Mouse (Mus musculus): ENCODE measurements around the gene Srbd1. TPM values are rescaled to one million over a fixed set of nuclear protein-coding genes. Genes with fewer than 3 reads are reported as not detected.

The Srbd1 gene
- total and polyA plus RNA-seq, 2 experiments from 2014 or later = 7.4 to 12.1 TPM

DNA sequence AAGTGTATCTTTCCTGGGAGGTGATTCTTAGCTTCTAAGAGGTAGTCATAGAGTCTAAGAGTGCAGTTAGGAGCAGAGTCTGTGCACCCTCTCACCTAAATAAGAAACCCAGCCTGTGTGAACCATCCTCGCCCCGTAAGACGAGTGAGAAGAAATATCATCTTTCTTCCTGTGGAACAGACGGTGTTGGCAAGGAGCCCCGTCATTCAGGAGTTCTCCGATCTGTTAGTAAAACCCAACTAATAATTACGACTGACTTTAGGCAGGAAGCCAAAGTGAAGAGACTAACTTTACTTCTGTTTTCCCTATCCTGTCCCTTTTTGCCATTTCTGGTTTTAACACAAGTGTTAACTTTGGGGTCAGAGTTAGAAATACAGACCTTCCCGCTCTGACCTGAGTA lies 166.1 kb downstream of the Srbd1 start:
- TF ChIP-seq CTCF (IDR thresholded peaks at IDR 0.05; ENCODE audit: low read depth) = no peak
- Histone ChIP-seq H3K27me3 (ENCODE audit: insufficient read depth, low read length) (no peaks in the 10 kb centered on the region), H3K4me3 (ENCODE audit: low read length) (no peak overlapping the region), H3K27ac (no peak overlapping the region), H3K4me2 (ENCODE audit: low read depth, low read length) (no peak overlapping the region), H3K9ac (replicated peaks; ENCODE audit: low read length) (no peak overlapping the region), H3K4me1 (ENCODE audit: insufficient read depth, low read length) (no peaks in the 10 kb centered on the region), H3K36me3 (ENCODE audit: insufficient read depth, low read length) (no peaks in the 10 kb centered on the region), H3K9me3 (ENCODE audit: low read length) (no peaks in the 10 kb centered on the region)
- WGBS = 68% methylated on average over 8 of the region's 8 CpGs
- DNase-seq (ENCODE audit: low spot score) (no peak), ATAC-seq (no peak)

DNA sequence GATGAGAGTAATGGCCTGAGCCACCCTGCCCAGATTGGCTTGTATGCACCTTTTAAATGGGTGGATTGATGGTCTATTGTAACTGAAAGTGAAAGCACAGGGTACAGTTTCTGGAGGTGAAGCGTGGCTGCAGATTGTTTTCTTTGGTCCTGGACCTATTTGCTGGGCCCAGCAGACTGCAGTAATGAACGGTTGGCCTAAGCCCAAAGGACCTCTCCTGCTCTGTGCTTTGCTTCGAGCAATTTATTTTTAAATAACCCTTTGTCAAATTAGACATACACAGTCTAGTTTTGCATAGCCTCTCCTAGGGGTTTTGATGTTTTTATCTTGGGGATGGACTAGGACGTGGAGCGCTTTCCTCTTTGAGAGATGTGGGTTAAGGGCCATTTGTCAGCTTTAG lies 169.9 kb downstream of the Srbd1 start:
- Histone ChIP-seq H3K9me3 (ENCODE audit: low read length) (no peaks in the 10 kb centered on the region), H3K4me1 (ENCODE audit: insufficient read depth, low read length) (no peaks in the 10 kb centered on the region), H3K4me3 (ENCODE audit: low read length) (no peak overlapping the region), H3K36me3 (ENCODE audit: insufficient read depth, low read length) (no peaks in the 10 kb centered on the region), H3K9ac (replicated peaks; ENCODE audit: low read length) (no peak overlapping the region), H3K27ac (no peak overlapping the region), H3K4me2 (ENCODE audit: low read depth, low read length) (peak overlapping the region; percentile 10; the same call in 1 of the 2 replicates), H3K27me3 (ENCODE audit: insufficient read depth, low read length) (no peaks in the 10 kb centered on the region)
- no peak for TF ChIP-seq CTCF (IDR thresholded peaks at IDR 0.05; ENCODE audit: low read depth)
- ATAC-seq (no peak), DNase-seq (ENCODE audit: low spot score) (no peak)
- 53% methylated on average over 5 of the region's 5 CpGs for whole genome bisulfite sequencing

DNA sequence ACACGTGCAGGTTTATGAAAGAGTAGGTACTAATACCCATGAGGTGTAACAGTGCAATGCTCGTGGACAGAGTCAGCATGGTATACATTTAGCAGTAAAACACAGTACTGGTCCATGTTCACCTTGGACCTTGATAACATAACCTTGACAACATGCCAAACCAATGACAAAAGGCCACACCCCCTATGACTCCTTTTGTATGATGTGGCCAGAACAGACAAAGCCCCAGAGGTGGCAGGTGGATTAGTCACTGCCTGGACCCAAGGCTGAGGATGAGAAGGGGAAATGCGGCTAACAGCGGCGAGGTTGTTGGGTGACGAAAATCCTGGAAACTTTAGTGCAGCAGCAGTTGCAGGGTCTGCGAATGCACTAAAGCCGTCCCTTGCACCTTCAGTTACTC lies 170.4 kb downstream of the Srbd1 start:
- WGBS = 89% methylated on average over 8 of the region's 8 CpGs
- H3K36me3 ChIP-seq (ENCODE audit: insufficient read depth, low read length) = no peaks in the 10 kb centered on the region

DNA sequence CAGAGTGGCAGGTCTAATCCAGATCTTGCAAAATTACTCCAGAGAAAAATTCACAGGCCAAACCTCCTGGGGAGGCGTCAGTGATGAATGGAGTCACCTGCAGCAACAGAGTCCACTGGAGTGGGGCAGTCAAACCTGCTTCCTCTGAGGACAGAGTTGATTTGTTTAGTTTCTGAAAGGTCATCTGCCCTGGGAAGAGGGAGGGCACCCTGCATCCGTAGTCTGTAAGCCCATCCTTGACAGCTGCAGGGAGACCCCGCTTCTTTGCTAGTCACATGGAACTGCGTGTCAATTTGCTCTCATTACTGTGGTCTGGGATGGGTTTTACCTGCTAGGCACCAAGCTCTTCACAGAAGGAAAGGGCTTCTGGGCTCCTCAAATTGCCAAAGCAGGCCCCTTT lies 173.9 kb downstream of the Srbd1 start:
- Histone ChIP-seq H3K9ac (replicated peaks; ENCODE audit: low read length) (no peak overlapping the region), H3K4me3 (ENCODE audit: low read length) (no peak overlapping the region), H3K27ac (no peak overlapping the region), H3K9me3 (ENCODE audit: low read length) (no peaks in the 10 kb centered on the region), H3K36me3 (ENCODE audit: insufficient read depth, low read length) (no peaks in the 10 kb centered on the region), H3K4me2 (ENCODE audit: low read depth, low read length) (no peak overlapping the region), H3K27me3 (ENCODE audit: insufficient read depth, low read length) (no peaks in the 10 kb centered on the region), H3K4me1 (ENCODE audit: insufficient read depth, low read length) (no peaks in the 10 kb centered on the region)
- ATAC-seq (no peak), DNase-seq (ENCODE audit: low spot score) (no peak)
- 41% methylated on average over 4 of the region's 4 CpGs for WGBS
- TF ChIP-seq CTCF (IDR thresholded peaks at IDR 0.05; ENCODE audit: low read depth) = no peak

More for the DNA sequence above, 170.4 kb downstream of the Srbd1 start:
- no peak for DNase-seq (ENCODE audit: low spot score)
- H3K4me2 ChIP-seq (ENCODE audit: low read depth, low read length) = no peak overlapping the region
- H3K27ac ChIP-seq = no peak overlapping the region
- H3K27me3 ChIP-seq (ENCODE audit: insufficient read depth, low read length) = no peaks in the 10 kb centered on the region
- no peak for ATAC-seq
- TF ChIP-seq CTCF (IDR thresholded peaks at IDR 0.05; ENCODE audit: low read depth) = no peak
- H3K9me3 ChIP-seq (ENCODE audit: low read length) = no peaks in the 10 kb centered on the region
- no peak overlapping the region for H3K9ac ChIP-seq (replicated peaks; ENCODE audit: low read length)
- H3K4me3 ChIP-seq (ENCODE audit: low read length) = no peak overlapping the region
- no peaks in the 10 kb centered on the region for H3K4me1 ChIP-seq (ENCODE audit: insufficient read depth, low read length)

DNA sequence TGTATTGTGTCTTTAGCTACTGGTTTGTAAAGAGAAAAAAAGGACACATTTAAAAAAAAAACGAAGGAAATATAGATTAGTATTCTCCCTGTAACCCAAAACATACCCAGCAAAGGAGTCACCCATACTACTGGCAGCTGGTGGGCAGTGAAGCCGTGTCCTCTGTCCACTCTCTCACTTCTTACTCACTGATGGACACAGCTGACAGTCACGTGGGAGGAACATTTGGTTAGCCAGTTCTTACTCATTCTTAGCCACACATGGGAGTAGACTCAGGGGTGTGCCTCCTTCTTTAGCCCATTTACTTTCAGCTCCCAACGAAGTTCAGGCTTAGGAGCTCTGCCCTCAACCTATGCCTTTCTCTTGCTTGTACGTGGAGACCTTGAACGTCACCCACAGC lies 183.3 kb downstream of the Srbd1 start:
- H3K4me3 ChIP-seq (ENCODE audit: low read length) = no peak overlapping the region
- H3K9ac ChIP-seq (replicated peaks; ENCODE audit: low read length) = no peak overlapping the region
- no peaks in the 10 kb centered on the region for H3K27me3 ChIP-seq (ENCODE audit: insufficient read depth, low read length)
- 63% methylated on average over 6 of the region's 6 CpGs for WGBS
- ATAC-seq = no peak
- no peaks in the 10 kb centered on the region for H3K9me3 ChIP-seq (ENCODE audit: low read length)
- TF ChIP-seq CTCF (IDR thresholded peaks at IDR 0.05; ENCODE audit: low read depth) = no peak
- no peak overlapping the region for H3K27ac ChIP-seq
- no peak overlapping the region for H3K4me2 ChIP-seq (ENCODE audit: low read depth, low read length)
- DNase-seq (ENCODE audit: low spot score) = no peak
- H3K4me1 ChIP-seq (ENCODE audit: insufficient read depth, low read length) = no peaks in the 10 kb centered on the region
- no peaks in the 10 kb centered on the region for H3K36me3 ChIP-seq (ENCODE audit: insufficient read depth, low read length)

DNA sequence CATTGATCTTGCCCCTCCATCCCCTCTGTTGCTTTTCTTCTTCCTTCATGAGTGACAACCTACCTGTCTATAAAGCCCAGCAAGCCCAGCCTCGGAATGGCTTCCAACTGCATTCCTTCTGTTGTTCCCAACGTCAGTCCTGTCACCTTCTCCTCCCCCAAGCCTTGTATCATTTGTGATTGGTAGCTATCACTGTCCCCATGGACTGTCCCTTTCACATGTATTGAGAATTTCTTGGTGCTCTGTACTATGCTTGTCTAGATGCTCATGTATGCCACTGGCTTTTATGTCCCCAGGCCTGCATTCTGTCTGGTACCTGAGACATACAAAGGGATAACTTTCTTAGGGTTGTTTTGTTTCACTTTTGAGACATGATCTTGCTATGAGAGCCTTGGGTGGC lies 193.2 kb downstream of the Srbd1 start:
- no peak for TF ChIP-seq CTCF (IDR thresholded peaks at IDR 0.05; ENCODE audit: low read depth)
- Histone ChIP-seq H3K4me1 (ENCODE audit: insufficient read depth, low read length) (no peaks in the 10 kb centered on the region), H3K9me3 (ENCODE audit: low read length) (no peaks in the 10 kb centered on the region), H3K9ac (replicated peaks; ENCODE audit: low read length) (no peak overlapping the region), H3K27me3 (ENCODE audit: insufficient read depth, low read length) (no peaks in the 10 kb centered on the region), H3K4me3 (ENCODE audit: low read length) (no peak overlapping the region), H3K36me3 (ENCODE audit: insufficient read depth, low read length) (no peaks in the 10 kb centered on the region), H3K4me2 (ENCODE audit: low read depth, low read length) (no peak overlapping the region), H3K27ac (no peak overlapping the region)
- DNase-seq (ENCODE audit: low spot score) = no peak
- no peak for ATAC-seq
- 63% methylated on average over 2 of the region's 2 CpGs for WGBS

DNA sequence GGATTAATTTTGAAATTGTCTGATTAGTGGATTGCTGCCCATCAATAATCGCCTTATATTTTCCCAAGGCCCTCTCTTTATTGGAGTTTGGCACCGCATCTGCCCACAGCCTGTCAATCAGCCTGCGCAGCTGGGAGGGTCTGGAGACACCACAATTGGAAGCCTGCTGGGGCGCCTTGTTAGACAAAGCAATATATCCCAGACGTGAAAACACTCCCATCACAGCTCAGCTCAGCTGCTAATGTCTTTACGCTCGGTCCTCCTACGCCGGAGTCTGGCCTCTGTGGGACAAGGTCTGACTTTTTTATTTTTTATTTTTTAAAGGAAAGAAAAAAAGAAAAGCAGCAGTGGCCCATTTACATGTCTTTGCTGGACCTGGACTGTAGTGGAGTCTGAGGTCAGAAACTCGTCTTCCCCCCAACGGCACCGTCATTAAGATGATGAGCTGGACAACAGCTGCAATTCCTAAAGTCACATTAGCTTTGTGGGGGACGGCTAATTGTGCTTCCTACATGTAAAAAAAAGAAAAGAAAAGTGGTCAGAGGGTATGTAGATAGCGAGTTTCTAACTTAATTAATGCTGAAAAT lies 195.0 kb downstream of the Srbd1 start:
- no peaks in the 10 kb centered on the region for H3K4me1 ChIP-seq (ENCODE audit: insufficient read depth, low read length)
- no peak overlapping the region for H3K4me3 ChIP-seq (ENCODE audit: low read length)
- 0 out of 2 replicates have a peak overlapping the region, but pooled peaks have one; percentile 18 for H3K4me2 ChIP-seq (ENCODE audit: low read depth, low read length)
- no peaks in the 10 kb centered on the region for H3K27me3 ChIP-seq (ENCODE audit: insufficient read depth, low read length)
- 18% methylated on average over 14 of the region's 14 CpGs for WGBS
- peak; percentile 51 for DNase-seq (ENCODE audit: low spot score)
- H3K9ac ChIP-seq (replicated peaks; ENCODE audit: low read length) = no peak overlapping the region
- ATAC-seq = peak; percentile 32; the same call in 1 of the 2 replicates
- no peak for TF ChIP-seq CTCF (IDR thresholded peaks at IDR 0.05; ENCODE audit: low read depth)
- no peaks in the 10 kb centered on the region for H3K9me3 ChIP-seq (ENCODE audit: low read length)
- no peak overlapping the region for H3K27ac ChIP-seq
- H3K36me3 ChIP-seq (ENCODE audit: insufficient read depth, low read length) = no peaks in the 10 kb centered on the region

Data from hindbrain, postnatal 0 days (tissue).